In the genomic region with DNA sequence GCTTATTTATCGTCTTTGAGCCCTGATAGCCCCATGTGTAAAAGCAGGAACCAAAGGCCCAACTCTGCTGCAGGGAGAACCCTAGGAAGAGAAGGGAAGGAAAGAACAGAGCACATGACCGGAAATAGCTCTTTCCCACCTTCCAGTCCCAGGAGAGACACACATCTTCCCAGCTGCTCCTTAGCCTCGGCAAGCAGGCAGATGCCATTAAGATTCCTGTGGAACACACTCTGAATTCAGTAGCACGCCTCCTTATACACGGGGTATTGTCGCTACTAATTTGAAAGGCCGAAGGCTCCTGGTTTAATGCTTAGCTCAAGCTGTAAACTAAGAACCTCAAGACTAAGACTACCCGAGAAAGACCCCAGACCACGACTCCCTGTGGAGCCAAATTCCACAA, we compare ENCODE assay signal across 12 mouse cellular contexts.
DNase-seq lines count a peak whose midpoint lies in the region; ATAC-seq and TF ChIP-seq lines count a peak whose summit lies in the region.
"Had no signal": no experiment of that assay in that cellular context is flagged by ENCODE, and none has a peak within 500 bp of the region (broad histone marks: within the 10 kb centered on the region; RNA-seq: fewer than 3 reads in every experiment).

No protein-coding gene starts in this region.

- no peak for TF ChIP-seq CTCF in thymus, adult 2 months (IDR thresholded peaks at IDR 0.05; ENCODE audit: borderline replicate concordance, control insufficient read depth, extremely low read depth, insufficient read depth, low read length, poor library complexity)

- peaks cover 54% of the 10 kb centered on the region for H3K4me1 ChIP-seq in kidney, embryonic 16.5 days (ENCODE audit: insufficient read depth, low read length)
- H3K4me1 ChIP-seq in embryonic facial prominence, embryonic 12.5 days: peaks cover 69% of the 10 kb centered on the region
- peaks cover 59% of the 10 kb centered on the region for H3K4me1 ChIP-seq in hindbrain, embryonic 16.5 days (ENCODE audit: control insufficient read depth, insufficient read depth, low read depth, low read length)
- H3K4me1 ChIP-seq in neural tube, embryonic 14.5 days (ENCODE audit: control insufficient read depth, insufficient read depth, low read length): peaks cover 55% of the 10 kb centered on the region
- no peaks in the 10 kb centered on the region for H3K4me1 ChIP-seq in thymus, adult 2 months (replicated peaks; ENCODE audit: control insufficient read depth, insufficient read depth, low read length)

- TF ChIP-seq POLR2A in thymus, adult 2 months (IDR thresholded peaks at IDR 0.05; ENCODE audit: control insufficient read depth, extremely low read depth, insufficient read depth, low read length, poor library complexity): no peak

- no peak for DNase-seq in kidney, postnatal 10 days
- no peak for DNase-seq in yolk sac, embryonic 10.5 days (ENCODE audit: low spot score)
- no peak for DNase-seq in thymus, adult 2 months
- DNase-seq in lung, postnatal 36 days: no peak
- DNase-seq: adrenal gland, postnatal 10 days; cerebellum, postnatal 36 days; gastrocnemius, postnatal 10 days had no signal

- no peaks in the 10 kb centered on the region for H3K9me3 ChIP-seq in kidney, embryonic 16.5 days (ENCODE audit: low read length)
- no peaks in the 10 kb centered on the region for H3K9me3 ChIP-seq in embryonic facial prominence, embryonic 12.5 days
- no peaks in the 10 kb centered on the region for H3K9me3 ChIP-seq in hindbrain, embryonic 16.5 days (ENCODE audit: control insufficient read depth, low read length)
- no peaks in the 10 kb centered on the region for H3K9me3 ChIP-seq in neural tube, embryonic 14.5 days (ENCODE audit: control insufficient read depth, low read length)
- H3K9me3 ChIP-seq: limb, embryonic 15.5 days had no signal

- 6% methylated on average over 9 of the region's 9 CpGs for WGBS in kidney, embryonic 16.5 days
- WGBS in embryonic facial prominence, embryonic 12.5 days: 8% methylated on average over 9 of the region's 9 CpGs
- WGBS in hindbrain, embryonic 16.5 days: 10% methylated on average over 9 of the region's 9 CpGs
- 4% methylated on average over 9 of the region's 9 CpGs for WGBS in neural tube, embryonic 14.5 days
- WGBS in thymus, adult 2 months: 70% methylated on average over 9 of the region's 9 CpGs

- peak; percentile 17; the same call in 1 of the 2 replicates for ATAC-seq in kidney, embryonic 16.5 days (ENCODE audit: low FRiP score, low TSS enrichment)
- ATAC-seq in embryonic facial prominence, embryonic 12.5 days (ENCODE audit: insufficient number of reproducible peaks, insufficient read depth, low FRiP score, low TSS enrichment): no peak
- ATAC-seq in hindbrain, embryonic 16.5 days: 0 out of 2 replicates have a peak, but pooled peaks have one; percentile 25
- no peak for ATAC-seq in neural tube, embryonic 14.5 days (ENCODE audit: low read depth)

- no peak overlapping the region for H3K4me2 ChIP-seq in kidney, embryonic 16.5 days (replicated peaks; ENCODE audit: low read depth, low read length)
- 0 out of 2 replicates have a peak overlapping the region, but pooled peaks have one; percentile 3 for H3K4me2 ChIP-seq in embryonic facial prominence, embryonic 12.5 days (replicated peaks)
- no peak overlapping the region for H3K4me2 ChIP-seq in hindbrain, embryonic 16.5 days (ENCODE audit: low read length)
- H3K4me2 ChIP-seq in neural tube, embryonic 14.5 days (ENCODE audit: low read depth, low read length): no peak overlapping the region
- H3K4me2 ChIP-seq: limb, embryonic 15.5 days had no signal

- H3K36me3 ChIP-seq in kidney, embryonic 16.5 days (ENCODE audit: insufficient read depth, low read length): no peaks in the 10 kb centered on the region
- H3K36me3 ChIP-seq in embryonic facial prominence, embryonic 12.5 days: no peaks in the 10 kb centered on the region
- no peaks in the 10 kb centered on the region for H3K36me3 ChIP-seq in hindbrain, embryonic 16.5 days (ENCODE audit: control insufficient read depth, insufficient read depth, low read length)
- no peaks in the 10 kb centered on the region for H3K36me3 ChIP-seq in neural tube, embryonic 14.5 days (ENCODE audit: control insufficient read depth, insufficient read depth, low read length)
- no peaks in the 10 kb centered on the region for H3K36me3 ChIP-seq in thymus, adult 2 months (ENCODE audit: control insufficient read depth, insufficient read depth, low read length)
- H3K36me3 ChIP-seq: limb, embryonic 15.5 days had no signal

- peak overlapping the region; percentile 46; the same call in 1 of the 2 replicates for H3K9ac ChIP-seq in kidney, embryonic 16.5 days (replicated peaks; ENCODE audit: low read length)
- no peak overlapping the region for H3K9ac ChIP-seq in embryonic facial prominence, embryonic 12.5 days
- peak overlapping the region; percentile 47 for H3K9ac ChIP-seq in hindbrain, embryonic 16.5 days (ENCODE audit: low read depth, low read length)
- H3K9ac ChIP-seq in neural tube, embryonic 14.5 days (replicated peaks; ENCODE audit: low read depth, low read length): no peak overlapping the region
- H3K9ac ChIP-seq: limb, embryonic 15.5 days had no signal

- H3K4me3 ChIP-seq in kidney, embryonic 16.5 days (ENCODE audit: low read length): no peak overlapping the region
- H3K4me3 ChIP-seq in embryonic facial prominence, embryonic 12.5 days: no peak overlapping the region
- no peak overlapping the region for H3K4me3 ChIP-seq in hindbrain, embryonic 16.5 days (ENCODE audit: low read length)
- no peak overlapping the region for H3K4me3 ChIP-seq in neural tube, embryonic 14.5 days (ENCODE audit: low read depth, low read length)
- H3K4me3 ChIP-seq in thymus, adult 2 months (ENCODE audit: control insufficient read depth, insufficient read depth, low read length): no peak overlapping the region
- H3K4me3 ChIP-seq: limb, embryonic 15.5 days had no signal

- H3K27ac ChIP-seq in kidney, embryonic 16.5 days (ENCODE audit: low read length): peak overlapping the region; percentile 84
- peak overlapping the region; percentile 82 for H3K27ac ChIP-seq in embryonic facial prominence, embryonic 12.5 days
- H3K27ac ChIP-seq in hindbrain, embryonic 16.5 days (ENCODE audit: low read depth, low read length): peak overlapping the region; percentile 42
- peak overlapping the region; percentile 69 for H3K27ac ChIP-seq in neural tube, embryonic 14.5 days (ENCODE audit: low read depth, low read length)
- no peak overlapping the region for H3K27ac ChIP-seq in thymus, adult 2 months (ENCODE audit: control insufficient read depth, insufficient read depth, low read length)

- H3K27me3 ChIP-seq in kidney, embryonic 16.5 days (ENCODE audit: insufficient read depth, low read length): no peaks in the 10 kb centered on the region
- no peaks in the 10 kb centered on the region for H3K27me3 ChIP-seq in embryonic facial prominence, embryonic 12.5 days
- no peaks in the 10 kb centered on the region for H3K27me3 ChIP-seq in hindbrain, embryonic 16.5 days (replicated peaks; ENCODE audit: control insufficient read depth, insufficient read depth, low read length)
- H3K27me3 ChIP-seq in neural tube, embryonic 14.5 days (ENCODE audit: control insufficient read depth, insufficient read depth, low read length): no peaks in the 10 kb centered on the region
- no peaks in the 10 kb centered on the region for H3K27me3 ChIP-seq in thymus, adult 2 months (ENCODE audit: control insufficient read depth, insufficient read depth, low read length)
- H3K27me3 ChIP-seq: limb, embryonic 15.5 days had no signal

Comparison
In these comparisons a context has a peak if more than half of its experiments do, and no peak if none do; other contexts are left out.
1. ATAC-seq: peak in kidney, embryonic 16.5 days (single experiment) and hindbrain, embryonic 16.5 days (single experiment); none in embryonic facial prominence, embryonic 12.5 days (single experiment) and neural tube, embryonic 14.5 days (single experiment).
2. H3K9ac ChIP-seq: peak in kidney, embryonic 16.5 days (single experiment) and hindbrain, embryonic 16.5 days (single experiment); none in embryonic facial prominence, embryonic 12.5 days (single experiment) and neural tube, embryonic 14.5 days (single experiment).